Mouse (Mus musculus) forebrain, embryonic 15.5 days (tissue): ENCODE data around the gene Gfm1. TPM values are rescaled to one million over a fixed set of nuclear protein-coding genes. Genes with fewer than 3 reads are reported as not detected.

Source experiments
- polyA plus RNA-seq: library from polyadenylated mRNA; unstranded; fragments of >200 nt; fragmentation: Nextera tagmentation; extraction: Ambion mirVana; gene quantifications from 2 replicates; pipeline ENCODE4 v1.2.1, GENCODE M21; 2015

Gfm1 gene
- polyA plus RNA-seq, 1 experiment from 2014 or later: 33.2 TPM

Other genes starting within 250 kb of the Gfm1 start
- gene Mlf1, start 56.0 kb upstream of the Gfm1 start, polyA plus RNA-seq: 13.7 and 19.7 TPM in 2 replicates
- not detected in 2 replicates for gene Gm17402, start 54.9 kb upstream of the Gfm1 start, polyA plus RNA-seq
- 57.5 and 64.1 TPM in 2 replicates for gene Lxn, start 33.8 kb downstream of the Gfm1 start, polyA plus RNA-seq
- gene Rarres1, start 85.4 kb downstream of the Gfm1 start, polyA plus RNA-seq: 0.69 and 0.88 TPM in 2 replicates
- gene Mfsd1, start 152.6 kb downstream of the Gfm1 start, polyA plus RNA-seq: 36.3 and 36.9 TPM in 2 replicates